ENCODE assay signal across 7 mouse cellular contexts in genomic region chr2:121413387-121414042, GRCm38 (mm10). TPM values are rescaled to one million over a fixed set of nuclear protein-coding genes. Genes with fewer than 3 reads are reported as not detected.
A peak's percentile ranks its signal among the peaks of the same experiment; 100 is the strongest.
DNase-seq lines count a peak whose midpoint lies in the region; ATAC-seq and TF ChIP-seq lines count a peak whose summit lies in the region.

TSS of gene Pdia3 (plus strand) at chr2:121413775.
TSS of gene Catsper2 (minus strand) at chr2:121413792.

- peak within 1 kb of the TSS; percentile 100 for H3K9ac ChIP-seq in intestine, embryonic 16.5 days (ENCODE audit: low read depth, low read length)
- H3K9ac ChIP-seq in midbrain, embryonic 12.5 days (replicated peaks), result peak within 1 kb of the TSS; percentile 89

- H3K27ac ChIP-seq in intestine, embryonic 16.5 days (ENCODE audit: low read length), result peak within 1 kb of the TSS; percentile 98
- peak within 1 kb of the TSS; percentile 92 for H3K27ac ChIP-seq in midbrain, embryonic 12.5 days (replicated peaks)
- H3K27ac ChIP-seq in small intestine, adult 2 months (ENCODE audit: insufficient read depth, low read depth, low read length), result peak within 1 kb of the TSS; percentile 90

- intact Hi-C loops in left cerebral cortex, postnatal 4 days (cut with DNase I), result no loop called here

- H3K27me3 ChIP-seq in intestine, embryonic 16.5 days (replicated peaks; ENCODE audit: control insufficient read depth, insufficient read depth, low read length), result no peaks in the 10 kb centered on the region
- no peaks in the 10 kb centered on the region for H3K27me3 ChIP-seq in midbrain, embryonic 12.5 days
- no peaks in the 10 kb centered on the region for H3K27me3 ChIP-seq in small intestine, adult 2 months (ENCODE audit: control insufficient read depth, insufficient read depth, low read length)

- peak; percentile 95 for DNase-seq in adrenal gland, adult 8-10 months
- peak; percentile 98 for DNase-seq in embryo, embryonic 9.5 days (ENCODE audit: extremely low spot score)
- peak; percentile 95 to 98 for DNase-seq in gastrocnemius, postnatal 4 days (ENCODE audit: low spot score in 2 of 2)
- peak; percentile 97 for DNase-seq in left cerebral cortex, postnatal 4 days

- peak within 1 kb of the TSS; percentile 99 for H3K4me3 ChIP-seq in intestine, embryonic 16.5 days (ENCODE audit: low read length)
- peak within 1 kb of the TSS; percentile 74 for H3K4me3 ChIP-seq in midbrain, embryonic 12.5 days
- peak within 1 kb of the TSS; percentile 89 for H3K4me3 ChIP-seq in small intestine, adult 2 months (ENCODE audit: low read depth, low read length)

- TF ChIP-seq CTCF in small intestine, adult 2 months (IDR thresholded peaks at IDR 0.05; ENCODE audit: extremely low read depth, insufficient read length, insufficient replicate concordance, low read depth, low read length), result no peak

- no peaks in the 10 kb centered on the region for H3K36me3 ChIP-seq in intestine, embryonic 16.5 days (ENCODE audit: control insufficient read depth, insufficient read depth, low read length)
- H3K36me3 ChIP-seq in midbrain, embryonic 12.5 days, result peaks cover 12% of the 10 kb centered on the region
- peaks cover 5% of the 10 kb centered on the region for H3K36me3 ChIP-seq in small intestine, adult 2 months (ENCODE audit: control insufficient read depth, insufficient read depth, low read length)

- under 1% methylated on average over 68 of the region's 68 CpGs for WGBS in intestine, embryonic 16.5 days
- whole genome bisulfite sequencing in midbrain, embryonic 12.5 days, result 1% methylated on average over 66 of the region's 68 CpGs
- 1% methylated on average over 68 of the region's 68 CpGs for WGBS in small intestine, adult 2 months

- H3K4me1 ChIP-seq in intestine, embryonic 16.5 days (ENCODE audit: control insufficient read depth, insufficient read depth, low read length), result peaks cover 14% of the 10 kb centered on the region; the same call in 1 of the 2 replicates
- H3K4me1 ChIP-seq in midbrain, embryonic 12.5 days, result peaks cover 18% of the 10 kb centered on the region
- no peaks in the 10 kb centered on the region; the same call in 1 of the 2 replicates for H3K4me1 ChIP-seq in small intestine, adult 2 months (ENCODE audit: control insufficient read depth, insufficient read depth, insufficient read length, low read length)

- TF ChIP-seq POLR2A in small intestine, adult 2 months (IDR thresholded peaks at IDR 0.05; ENCODE audit: low read depth, low read length), result peak; percentile 97

- peak within 1 kb of the TSS; percentile 67 for H3K4me2 ChIP-seq in intestine, embryonic 16.5 days (ENCODE audit: low read depth, low read length)
- H3K4me2 ChIP-seq in midbrain, embryonic 12.5 days (replicated peaks), result peak within 1 kb of the TSS; percentile 65

- peak; percentile 99 for ATAC-seq in intestine, embryonic 16.5 days
- ATAC-seq in midbrain, embryonic 12.5 days (ENCODE audit: low FRiP score, low read depth), result peak; percentile 99

- H3K9me3 ChIP-seq in intestine, embryonic 16.5 days (ENCODE audit: control insufficient read depth, low read length), result no peaks in the 10 kb centered on the region
- no peaks in the 10 kb centered on the region for H3K9me3 ChIP-seq in midbrain, embryonic 12.5 days

RNA-seq across cellular contexts. Expression of gene Pdia3, which starts in this region (rescaled TPM):
- total RNA-seq in adrenal gland, adult 8-10 months (2022), result 100 to 1,000 TPM; 426 to 490 (median 434) TPM
- total RNA-seq in gastrocnemius, postnatal 4 days (2021), result 100 to 1,000 TPM; 197 to 210 TPM
- 889 and 911 TPM in 2 replicates for polyA plus RNA-seq in intestine, embryonic 16.5 days (2015; fragmentation: Nextera tagmentation; extraction: Ambion mirVana)
- 100 to 1,000 TPM; 214 to 225 TPM for total RNA-seq in left cerebral cortex, postnatal 4 days (2021)
- polyA plus RNA-seq in midbrain, embryonic 12.5 days (2016; fragmentation: Nextera tagmentation; extraction: Ambion mirVana), result 457 and 459 TPM in 2 replicates
- 937 and 1,104 TPM in 2 replicates for polyA plus RNA-seq in small intestine, adult 2 months (2012; rRNA removed)

RNA-seq across cellular contexts. Expression of gene Catsper2, which starts in this region (rescaled TPM):
- 1 to 10 TPM; 2.2 to 4.1 (median 2.9) TPM for total RNA-seq in adrenal gland, adult 8-10 months (2022)
- total RNA-seq in gastrocnemius, postnatal 4 days (2021), result 1 to 10 TPM; 3.1 to 4.0 TPM
- polyA plus RNA-seq in intestine, embryonic 16.5 days (2015; fragmentation: Nextera tagmentation; extraction: Ambion mirVana), result 1.1 and 1.5 TPM in 2 replicates
- total RNA-seq in left cerebral cortex, postnatal 4 days (2021), result 1 to 10 TPM; 6.1 to 8.3 TPM
- polyA plus RNA-seq in midbrain, embryonic 12.5 days (2016; fragmentation: Nextera tagmentation; extraction: Ambion mirVana), result 3.0 and 3.3 TPM in 2 replicates
- polyA plus RNA-seq in small intestine, adult 2 months (2012; rRNA removed), result 0.80 and 0.84 TPM in 2 replicates

Comparison
In these comparisons a context has a peak if more than half of its experiments do, and no peak if none do; other contexts are left out.
1. Peak in every context shown above with its lines: DNase-seq, ATAC-seq, H3K4me3 ChIP-seq and H3K27ac ChIP-seq.